Mouse (Mus musculus): ENCODE results near the gene Gm20388.
"Not testable (repeated sequence)": the region's sequence is repeated elsewhere in the genome, so short reads cannot be mapped to it uniquely, and the experiment has no call there.

Gm20388 gene

GRCm38 (mm10) chr8:123431616-123432365, 3521.2 kb downstream of the Gm20388 start:
- peak; percentile 95 for DNase-seq (ENCODE audit: low spot score)

GRCm38 (mm10) chr8:123432381-123432780, 3521.7 kb downstream of the Gm20388 start:
- DNase-seq (ENCODE audit: low spot score): no peak

- DNase-seq (ENCODE audit: low spot score): peak; percentile 95
Measured at GRCm38 (mm10) chr8:123433241-123433974, 3522.8 kb downstream of the Gm20388 start.

- no peak for DNase-seq (ENCODE audit: low spot score)
Measured at GRCm38 (mm10) chr8:123441788-123442187, 3531.1 kb downstream of the Gm20388 start.

GRCm38 (mm10) chr8:123442351-123442750, 3531.7 kb downstream of the Gm20388 start:
- no peak for DNase-seq (ENCODE audit: low spot score)

- peak; percentile 98 for DNase-seq (ENCODE audit: low spot score)
Measured at GRCm38 (mm10) chr8:123442871-123443575, 3532.4 kb downstream of the Gm20388 start.

- DNase-seq (ENCODE audit: low spot score): peak; percentile 59
Measured at GRCm38 (mm10) chr8:123443576-123443921, 3532.9 kb downstream of the Gm20388 start.

GRCm38 (mm10) chr8:123444131-123444530, 3533.5 kb downstream of the Gm20388 start:
- DNase-seq (ENCODE audit: low spot score): no peak

- DNase-seq (ENCODE audit: low spot score): no peak
Measured at GRCm38 (mm10) chr8:123445981-123446380, 3535.3 kb downstream of the Gm20388 start.

- DNase-seq (ENCODE audit: low spot score): no peak
Measured at GRCm38 (mm10) chr8:123446799-123447198, 3536.2 kb downstream of the Gm20388 start.

GRCm38 (mm10) chr8:123450783-123451182, 3540.1 kb downstream of the Gm20388 start:
- DNase-seq (ENCODE audit: low spot score): no peak

- DNase-seq (ENCODE audit: low spot score): not testable (repeated sequence)
Measured at GRCm38 (mm10) chr8:123451747-123452146, 3541.1 kb downstream of the Gm20388 start.

- no peak for DNase-seq (ENCODE audit: low spot score)
Measured at GRCm38 (mm10) chr8:123452149-123452548, 3541.5 kb downstream of the Gm20388 start.

- DNase-seq (ENCODE audit: low spot score): no peak
Measured at GRCm38 (mm10) chr8:123453291-123453690, 3542.7 kb downstream of the Gm20388 start.

- no peak for DNase-seq (ENCODE audit: low spot score)
Measured at GRCm38 (mm10) chr8:123453951-123454350, 3543.3 kb downstream of the Gm20388 start.

- DNase-seq (ENCODE audit: low spot score): no peak
Measured at GRCm38 (mm10) chr8:123454559-123454958, 3543.9 kb downstream of the Gm20388 start.

GRCm38 (mm10) chr8:123463651-123464050, 3553.0 kb downstream of the Gm20388 start:
- DNase-seq (ENCODE audit: low spot score): no peak

GRCm38 (mm10) chr8:123467476-123467875, 3556.8 kb downstream of the Gm20388 start:
- no peak for DNase-seq (ENCODE audit: low spot score)

- not testable (repeated sequence) for DNase-seq (ENCODE audit: low spot score)
Measured at GRCm38 (mm10) chr8:123472991-123473390, 3562.3 kb downstream of the Gm20388 start.

- DNase-seq (ENCODE audit: low spot score): not testable (repeated sequence)
Measured at GRCm38 (mm10) chr8:123474549-123474948, 3563.9 kb downstream of the Gm20388 start.

GRCm38 (mm10) chr8:123476911-123477736, 3566.5 kb downstream of the Gm20388 start:
- DNase-seq (ENCODE audit: low spot score): no peak

All from MN1 (cell line).